Mouse (Mus musculus): ENCODE data around the gene Ces2a. TPM values are rescaled to one million over a fixed set of nuclear protein-coding genes. Genes with fewer than 3 reads are reported as not detected.

Gene Ces2a
- under 1 TPM in 1 of 2 experiments, not detected in 1; 0.38 TPM for polyA plus RNA-seq (2017; shearing (Covaris generic))

DNA sequence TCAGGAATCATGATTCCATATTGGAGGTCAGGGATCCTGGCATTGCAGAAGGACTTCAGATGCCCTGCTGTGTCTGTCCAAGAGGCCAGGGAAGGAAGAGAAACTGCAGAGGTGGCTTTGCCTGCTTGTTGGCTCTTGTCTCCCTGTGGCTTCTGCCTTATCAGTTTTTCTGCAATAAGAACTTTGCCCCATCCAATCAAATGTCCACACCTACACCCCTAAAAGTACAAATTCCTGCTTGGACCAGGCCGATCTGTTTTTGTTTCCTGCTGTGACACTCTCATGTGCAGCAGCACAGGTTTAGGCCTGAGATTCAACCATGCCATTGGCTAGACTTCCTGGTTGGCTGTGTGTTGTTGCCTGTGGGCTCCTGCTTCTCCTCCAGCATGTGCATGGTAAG is at the start of gene Ces2a:
TSS of gene Ces2a (plus strand) at position 251 of the 400 bp plus-strand sequence.
- ATAC-seq, result no peak

DNA sequence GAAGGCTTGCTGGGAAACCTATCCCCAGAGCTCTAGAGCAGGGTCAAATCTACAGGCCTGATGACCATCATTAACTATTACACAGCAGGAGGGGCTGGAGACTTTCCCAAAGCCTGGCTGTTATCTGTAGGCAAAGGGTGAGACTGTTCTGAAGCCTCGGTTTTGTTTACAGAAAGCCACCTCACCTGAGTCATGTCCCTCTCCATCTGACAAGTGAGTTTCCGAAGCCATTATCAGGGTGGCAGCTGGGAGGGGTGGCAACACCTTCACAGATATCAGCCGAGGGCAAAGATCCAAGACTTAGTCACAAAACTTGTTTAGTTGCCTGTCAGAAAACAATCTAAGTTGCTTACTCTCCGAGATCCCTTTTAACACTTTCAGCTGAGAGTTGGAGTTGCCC is 45.4 kb upstream of the Ces2a start:
- ATAC-seq, result no peak

DNA sequence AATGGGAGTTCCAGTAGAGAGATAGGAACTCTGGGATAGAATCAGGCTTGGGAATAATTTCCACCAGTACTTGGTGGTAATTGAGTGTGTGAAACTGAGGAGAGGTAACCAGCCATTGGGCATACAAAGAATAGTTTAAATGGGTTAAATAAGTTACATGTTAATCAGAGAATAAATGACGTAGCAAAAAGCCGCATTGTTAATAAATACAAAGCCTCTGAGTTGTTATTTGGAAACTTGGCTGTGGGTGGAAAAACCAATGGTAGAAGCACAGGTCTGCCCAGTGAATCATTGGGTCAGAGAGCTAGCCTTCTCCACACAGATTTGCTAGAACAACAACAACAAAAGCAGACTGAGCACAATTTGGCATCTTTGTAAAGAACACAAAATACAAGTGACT is 35.2 kb upstream of the Ces2a start:
- no peak for ATAC-seq

DNA sequence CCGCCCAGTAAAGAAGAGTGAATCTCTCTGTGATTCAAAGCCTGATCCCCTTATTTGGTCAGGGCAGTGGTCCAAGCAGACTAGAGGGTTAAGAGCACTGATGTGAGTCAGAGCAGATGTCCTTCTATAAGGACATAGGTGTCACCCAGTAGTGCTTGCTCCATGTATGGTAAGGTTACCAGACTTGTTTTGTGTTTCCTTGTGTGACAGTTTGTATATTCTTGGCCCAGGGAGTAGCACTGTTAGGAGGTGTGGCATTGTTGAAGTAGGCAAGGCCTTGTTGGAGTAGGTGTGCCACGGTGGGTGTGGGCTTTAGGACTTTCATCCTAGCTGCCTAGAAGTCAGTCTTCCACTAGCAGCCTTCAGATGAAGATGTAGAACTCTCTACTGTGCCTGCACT is 31.9 kb upstream of the Ces2a start:
- ATAC-seq, result no peak

DNA sequence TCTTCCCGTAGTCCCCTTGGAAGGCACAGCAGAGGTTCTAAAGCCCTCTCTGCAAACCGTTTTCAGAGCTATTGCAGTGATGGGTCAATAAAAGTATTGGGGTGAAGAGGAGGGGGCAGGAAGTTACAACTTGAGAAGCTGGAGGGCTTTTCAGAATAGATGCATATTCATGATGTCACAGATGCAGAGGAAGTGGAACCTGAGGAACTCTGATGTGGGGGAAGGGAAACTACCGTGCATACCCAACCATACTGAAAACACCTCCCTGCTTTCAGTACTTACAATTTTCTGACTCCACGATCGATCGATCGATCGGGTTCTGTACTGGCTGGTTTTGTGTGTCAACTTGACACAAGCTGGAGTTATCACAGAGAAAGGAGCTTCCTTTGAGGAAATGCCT is 12.6 kb upstream of the Ces2a start:
- peak; percentile 60 for ATAC-seq

DNA sequence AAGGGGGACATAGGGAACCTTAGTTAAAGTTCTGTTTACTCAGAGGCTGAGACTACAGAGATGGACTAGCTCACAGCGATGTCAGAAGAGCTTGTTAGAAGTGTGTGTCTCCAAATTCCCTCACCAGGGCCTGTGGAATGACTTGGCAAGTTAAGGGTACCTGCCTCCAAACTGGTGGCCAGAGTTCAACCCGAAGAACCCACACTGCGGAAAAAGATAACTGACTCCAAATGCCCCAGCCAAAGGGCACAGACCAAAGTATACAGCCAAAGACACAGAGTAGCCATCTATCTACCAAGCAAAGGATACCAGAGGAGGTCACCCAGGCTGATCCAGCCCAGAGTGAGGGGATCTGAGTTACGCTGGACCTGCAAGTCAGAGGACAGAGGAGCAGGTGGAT is 2.4 kb upstream of the Ces2a start:
- ATAC-seq, result no peak

DNA sequence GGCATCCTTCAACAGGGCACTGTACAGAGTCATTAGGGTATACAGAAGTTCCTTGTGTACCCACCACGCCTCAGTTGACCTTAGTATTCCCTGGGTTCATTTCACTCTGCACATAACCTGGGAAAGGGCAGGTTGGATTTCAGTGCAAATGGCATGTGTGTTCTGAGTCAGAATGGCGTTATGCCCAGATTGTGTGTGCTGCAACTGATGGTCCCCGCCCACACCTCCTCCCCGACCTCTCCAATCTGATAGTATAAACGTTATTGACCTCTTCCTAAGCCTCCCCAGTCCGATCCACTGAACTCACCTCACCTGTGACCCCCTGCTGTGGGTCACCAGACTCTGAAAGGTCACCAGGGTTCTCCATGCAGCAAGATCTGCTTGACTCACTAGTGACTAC is 1.8 kb upstream of the Ces2a start:
- ATAC-seq, result no peak

DNA sequence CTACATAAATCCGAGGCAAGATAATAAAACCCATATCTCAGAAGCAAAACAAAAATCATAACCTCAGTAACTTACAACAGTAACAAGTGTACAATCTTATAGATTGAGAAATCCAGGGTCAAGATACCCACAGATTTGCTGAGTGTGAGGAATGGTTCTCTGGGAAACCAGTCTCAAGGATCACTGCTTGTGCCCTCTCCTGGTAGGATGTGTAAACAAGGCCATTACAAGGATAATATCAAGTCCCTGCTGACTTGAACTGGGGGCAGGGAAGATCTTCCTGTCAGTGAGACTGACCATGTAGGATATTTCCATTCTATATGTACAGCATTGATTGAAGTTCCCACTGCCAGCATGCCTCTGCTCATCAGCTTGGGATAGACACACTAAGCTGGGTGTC is 8.2 kb downstream of the Ces2a start:
- ATAC-seq, result no peak

DNA sequence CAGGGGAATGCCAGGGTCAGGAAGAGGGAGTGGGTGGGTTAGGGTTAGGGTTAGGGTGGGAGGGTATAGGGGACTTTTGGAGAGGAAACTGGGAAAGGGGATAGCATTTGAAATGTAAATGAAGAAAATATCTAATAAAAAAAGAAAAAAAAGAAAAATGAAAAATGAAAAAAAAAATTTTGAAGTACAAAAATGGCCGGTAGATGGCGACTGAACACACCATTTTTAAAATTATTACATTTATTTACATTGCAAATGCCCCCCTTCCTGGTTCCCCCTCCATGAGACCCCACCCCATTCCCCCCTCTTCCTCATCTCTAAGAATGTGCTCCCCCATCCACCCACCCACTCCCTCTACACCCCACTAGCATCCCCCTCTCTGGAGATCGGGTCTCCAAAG is 9.6 kb downstream of the Ces2a start:
- ATAC-seq, result no peak

DNA sequence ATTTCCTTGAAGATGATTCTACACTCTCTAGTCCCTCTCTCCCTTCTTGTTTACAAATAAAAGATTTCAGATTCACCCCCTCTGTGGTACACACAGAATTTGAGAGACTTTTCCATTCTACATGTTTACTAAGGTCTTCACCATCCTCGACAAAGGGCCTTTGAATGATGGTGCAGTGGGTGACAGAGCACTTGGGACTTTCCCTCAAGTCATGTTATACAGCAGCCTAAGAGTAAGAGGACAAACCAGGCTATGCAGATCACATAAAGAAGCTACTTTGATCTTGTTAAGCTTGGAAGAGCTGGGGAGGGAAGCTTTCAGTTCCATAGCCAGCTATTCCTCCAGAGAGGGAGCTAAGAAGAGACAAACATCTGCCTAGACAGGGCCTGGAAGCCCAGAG is 19.0 kb downstream of the Ces2a start:
- peak; percentile 53 for ATAC-seq

DNA sequence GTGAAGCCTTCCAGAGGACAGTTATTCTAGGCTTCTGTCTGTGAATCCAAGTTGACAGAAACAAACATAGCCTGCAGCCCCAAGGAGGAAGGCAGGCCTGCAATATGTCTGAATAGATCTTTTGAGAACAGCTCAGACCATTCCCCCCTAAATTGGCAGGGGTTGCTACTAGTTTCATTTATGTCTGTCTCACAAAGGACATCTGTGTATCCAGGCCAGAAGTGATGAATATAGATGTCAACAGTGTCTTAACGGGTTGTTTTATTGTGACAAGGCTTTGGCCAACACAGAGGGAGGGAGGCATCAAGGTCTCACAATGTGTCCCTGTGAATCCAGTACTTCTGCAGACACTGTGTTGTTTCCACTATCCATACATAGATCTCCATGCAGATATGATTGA is 23.8 kb downstream of the Ces2a start:
- no peak for ATAC-seq

DNA sequence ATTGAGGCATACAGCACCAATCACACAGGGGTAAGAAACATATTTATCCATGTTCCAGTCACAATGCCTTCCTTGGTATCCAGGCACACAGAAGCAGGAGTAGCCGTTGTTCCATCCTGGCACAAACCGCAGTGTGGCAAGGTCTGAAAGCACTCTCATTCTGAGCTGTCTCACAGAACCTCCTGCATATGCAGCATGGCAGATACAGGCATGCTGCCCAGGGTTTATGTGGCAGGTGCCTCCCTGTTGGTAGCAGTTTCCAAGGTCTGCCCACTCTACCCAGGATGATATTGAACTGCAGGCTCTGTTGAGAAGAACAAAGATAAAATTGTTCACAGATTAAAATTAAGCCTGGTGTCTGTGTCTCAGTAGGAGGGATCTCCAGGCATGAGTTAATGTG is 24.4 kb downstream of the Ces2a start:
- no peak for ATAC-seq

DNA sequence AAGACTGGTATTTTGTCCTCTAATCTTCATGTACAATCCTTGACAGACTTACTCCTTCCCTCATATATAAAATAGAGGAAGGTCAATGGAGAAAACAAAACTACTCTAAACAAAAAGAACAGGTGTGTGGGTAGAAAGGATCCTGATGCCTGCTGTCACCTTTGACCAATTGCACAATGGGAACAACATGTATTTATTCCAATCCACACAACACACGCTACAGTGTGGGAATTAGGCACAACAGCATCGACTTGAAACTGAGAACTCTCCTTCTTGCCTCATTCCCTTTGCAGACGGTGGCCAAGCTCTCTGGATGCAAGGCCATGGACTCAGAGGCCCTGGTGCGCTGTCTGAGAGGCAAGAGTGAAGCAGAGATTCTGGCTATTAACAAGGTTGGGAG is 27.3 kb downstream of the Ces2a start:
- ATAC-seq, result no peak

DNA sequence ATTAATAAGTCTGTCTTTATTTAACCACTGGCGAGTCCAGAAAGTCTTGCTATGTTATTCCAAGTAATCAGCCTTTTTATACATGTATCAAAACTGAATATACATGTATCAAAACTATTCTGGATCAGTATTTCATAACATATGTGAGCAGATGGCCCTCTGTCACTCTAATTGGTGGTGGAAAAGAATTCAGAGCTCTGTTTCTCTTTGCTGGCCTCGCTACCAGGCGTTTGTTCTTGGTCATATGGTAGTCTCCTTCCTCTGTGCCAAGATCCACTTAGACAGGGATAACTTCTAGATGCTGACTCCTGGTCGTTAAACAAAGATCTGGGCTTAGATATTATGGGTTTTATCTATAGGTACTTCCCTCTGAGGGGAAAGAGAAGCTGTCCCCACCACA is 32.7 kb downstream of the Ces2a start:
- ATAC-seq, result no peak

DNA sequence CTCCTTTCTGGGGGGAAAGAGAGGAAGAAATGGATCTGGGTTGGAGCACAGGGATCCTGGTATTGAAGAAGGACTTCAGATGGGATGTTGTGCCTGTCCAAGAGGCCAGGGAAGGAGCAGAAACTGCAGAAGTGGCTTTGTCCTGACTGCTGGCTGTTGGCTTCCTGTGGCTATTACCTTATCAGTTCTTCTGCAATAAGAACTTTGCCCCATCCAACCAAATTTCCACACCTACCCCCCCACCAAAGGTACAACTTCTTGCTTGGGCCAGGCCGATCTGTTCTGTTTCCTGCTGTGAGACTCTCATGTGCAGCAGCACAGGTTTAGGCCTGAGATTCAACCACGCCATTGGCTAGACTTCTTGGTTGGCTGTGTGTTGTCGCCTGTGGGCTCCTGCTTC is 36.6 kb downstream of the Ces2a start:
- ATAC-seq, result no peak

DNA sequence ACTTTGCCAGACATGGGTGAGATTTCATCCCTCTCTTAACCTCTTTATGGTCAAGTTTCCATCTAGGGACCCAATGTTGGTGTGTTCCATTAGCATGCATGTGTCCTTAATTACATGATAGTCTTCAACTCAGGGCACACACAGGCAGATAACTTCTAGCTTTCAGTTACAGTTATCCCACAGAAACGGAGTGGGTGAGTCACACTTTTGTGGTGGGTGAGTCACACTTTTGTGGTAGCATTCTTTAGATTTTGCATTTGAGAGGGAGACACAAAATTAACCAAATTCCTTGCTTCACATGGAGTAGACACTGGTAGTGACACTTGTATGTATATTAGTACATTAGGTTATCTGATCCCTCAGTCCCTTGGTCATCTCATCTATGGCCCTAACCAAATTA is 53.2 kb downstream of the Ces2a start:
- ATAC-seq, result no peak

DNA sequence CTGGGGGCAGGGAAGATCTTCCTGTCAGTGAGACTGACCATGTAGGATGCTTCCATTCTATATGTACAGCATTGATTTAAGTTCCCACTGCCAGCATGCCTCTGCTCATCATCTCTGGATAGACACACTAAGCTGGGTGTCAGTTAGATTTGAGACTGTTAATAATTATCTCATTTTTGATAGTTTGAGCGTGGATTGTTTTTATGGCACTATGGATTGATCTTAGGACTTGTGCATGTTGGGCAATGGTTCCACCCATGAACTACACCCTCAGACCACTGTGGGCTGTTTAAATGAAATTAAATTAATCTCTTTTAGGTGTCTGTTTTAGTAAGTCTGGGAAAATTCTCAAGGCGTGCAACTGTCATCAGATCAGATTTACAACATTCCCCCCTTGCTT is 55.1 kb downstream of the Ces2a start:
- ATAC-seq, result no peak

DNA sequence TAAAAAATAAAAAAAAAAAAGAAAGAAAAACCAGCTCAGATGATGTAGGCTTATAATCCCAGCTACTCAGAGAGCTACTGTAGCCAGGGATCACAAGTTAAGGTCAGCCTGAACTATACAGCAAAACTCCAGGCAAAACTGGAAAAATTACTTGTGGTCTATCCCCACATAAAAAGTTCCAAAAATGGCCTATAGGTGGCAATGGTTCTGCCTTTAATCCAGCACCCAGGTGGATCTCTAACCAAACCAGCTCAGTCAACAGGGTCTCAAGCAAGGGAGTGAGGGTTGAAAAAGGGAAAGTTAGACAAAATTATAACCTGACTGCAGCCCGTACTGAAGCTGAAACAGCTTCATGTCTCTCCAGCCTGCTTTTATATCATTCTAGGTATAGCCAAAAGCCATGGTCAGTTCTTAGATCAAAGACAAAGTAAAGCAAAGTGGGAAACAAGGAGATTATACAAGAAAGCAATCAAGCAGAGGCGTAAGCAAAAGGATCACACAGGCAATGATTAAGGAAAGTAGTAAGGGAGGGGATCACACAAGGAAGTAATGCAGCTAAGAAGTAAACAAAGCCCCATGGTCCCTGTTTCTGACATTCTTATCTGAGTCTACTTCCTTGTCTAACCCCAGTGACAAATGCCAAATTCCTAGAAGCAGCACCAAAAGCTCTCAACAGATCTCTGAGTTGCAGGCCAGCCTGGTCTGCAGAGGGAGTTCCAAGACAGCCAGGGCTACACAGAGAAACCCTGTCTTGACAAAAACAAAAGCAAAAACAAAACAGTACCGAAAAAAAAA is 56.3 kb downstream of the Ces2a start:
- peak; percentile 49 for ATAC-seq

Other genes starting within 250 kb of the Ces2a start
- under 1 TPM in 1 of 2 experiments, not detected in 1; 0.42 TPM for gene Terb1, start 224.1 kb upstream of the Ces2a start, polyA plus RNA-seq (2017; shearing (Covaris generic))
- 10 to 100 TPM; 80.6 to 94.4 TPM for gene Nae1, start 199.4 kb upstream of the Ces2a start, polyA plus RNA-seq (2017; shearing (Covaris generic))
- gene Car7, start 199.3 kb upstream of the Ces2a start, polyA plus RNA-seq (2017; shearing (Covaris generic)), result 1 to 10 TPM; 4.5 to 7.3 TPM
- gene Pdp2, start 142.6 kb upstream of the Ces2a start, polyA plus RNA-seq (2017; shearing (Covaris generic)), result 10 to 100 TPM; 21.4 to 28.3 TPM
- gene Cdh16, start 109.6 kb upstream of the Ces2a start, polyA plus RNA-seq (2017; shearing (Covaris generic)), result not detected
- gene Rrad, start 102.7 kb upstream of the Ces2a start, polyA plus RNA-seq (2017; shearing (Covaris generic)), result 10 to 100 TPM; 12.1 to 12.8 TPM
- 100 to 1,000 TPM; 113 to 122 TPM for gene Ciao2b, start 92.0 kb upstream of the Ces2a start, polyA plus RNA-seq (2017; shearing (Covaris generic))
- not detected for gene Ces2b, start 97.6 kb downstream of the Ces2a start, polyA plus RNA-seq (2017; shearing (Covaris generic))
- 10 to 100 TPM; 22.1 to 39.8 TPM for gene Ces2c, start 113.1 kb downstream of the Ces2a start, polyA plus RNA-seq (2017; shearing (Covaris generic))
- gene Ces2e, start 192.3 kb downstream of the Ces2a start, polyA plus RNA-seq (2017; shearing (Covaris generic)), result not detected
- not detected for gene Ces2f, start 213.4 kb downstream of the Ces2a start, polyA plus RNA-seq (2017; shearing (Covaris generic))
- gene Ces2g, start 227.7 kb downstream of the Ces2a start, polyA plus RNA-seq (2017; shearing (Covaris generic)), result under 1 TPM; 0.13 to 0.28 TPM

Data from CD4-positive, CD25-positive, alpha-beta regulatory T cell, adult 4 months (primary cell).